Mouse (Mus musculus): ENCODE results near the gene Mesp1.

Gene Mesp1

GRCm38 (mm10) chr7:79793688-79794087, at the start of gene Mesp1:
Mesp1 (minus strand) TSS chr7:79793788.
- no peak for DNase-seq

- DNase-seq: peak; percentile 81 to 82
Measured at GRCm38 (mm10) chr7:79842163-79842562, 48.6 kb upstream of the Mesp1 start.

- peak; percentile 78 to 87 for DNase-seq
Measured at GRCm38 (mm10) chr7:79837247-79837646, 43.7 kb upstream of the Mesp1 start.

GRCm38 (mm10) chr7:79835196-79835595, 41.6 kb upstream of the Mesp1 start:
- no peak for DNase-seq

- no peak for DNase-seq
Measured at GRCm38 (mm10) chr7:79832980-79833379, 39.4 kb upstream of the Mesp1 start.

- DNase-seq: peak in 1 of 2 experiments; percentile 30
Measured at GRCm38 (mm10) chr7:79831585-79831984, 38.0 kb upstream of the Mesp1 start.

GRCm38 (mm10) chr7:79831145-79831544, 37.6 kb upstream of the Mesp1 start:
- DNase-seq: no peak

GRCm38 (mm10) chr7:79828341-79828740, 34.8 kb upstream of the Mesp1 start:
- DNase-seq: peak; percentile 75 to 77

GRCm38 (mm10) chr7:79822092-79822695, 28.6 kb upstream of the Mesp1 start:
- DNase-seq: no peak

GRCm38 (mm10) chr7:79819996-79820395, 26.4 kb upstream of the Mesp1 start:
- no peak for DNase-seq

- DNase-seq: no peak
Measured at GRCm38 (mm10) chr7:79819515-79819914, 25.9 kb upstream of the Mesp1 start.

- no peak for DNase-seq
Measured at GRCm38 (mm10) chr7:79818321-79818720, 24.7 kb upstream of the Mesp1 start.

GRCm38 (mm10) chr7:79813409-79813808, 19.8 kb upstream of the Mesp1 start:
- no peak for DNase-seq

- peak; percentile 54 to 69 for DNase-seq
Measured at GRCm38 (mm10) chr7:79810611-79811506, 17.3 kb upstream of the Mesp1 start, which contains the start of gene Mesp2. Mesp2 (plus strand) TSS chr7:79810727.

- DNase-seq: no peak
Measured at GRCm38 (mm10) chr7:79808561-79808960, 15.0 kb upstream of the Mesp1 start.

GRCm38 (mm10) chr7:79803887-79804286, 10.3 kb upstream of the Mesp1 start:
- peak in 1 of 2 experiments; percentile 37 for DNase-seq

- no peak for DNase-seq
Measured at GRCm38 (mm10) chr7:79802037-79802436, 8.4 kb upstream of the Mesp1 start.

GRCm38 (mm10) chr7:79801391-79801790, 7.8 kb upstream of the Mesp1 start:
- no peak for DNase-seq

- DNase-seq: no peak
Measured at GRCm38 (mm10) chr7:79800336-79800735, 6.7 kb upstream of the Mesp1 start.

GRCm38 (mm10) chr7:79799506-79799905, 5.9 kb upstream of the Mesp1 start:
- no peak for DNase-seq

- peak; percentile 53 to 88 for DNase-seq
Measured at GRCm38 (mm10) chr7:79799048-79799447, 5.5 kb upstream of the Mesp1 start.

- no peak for DNase-seq
Measured at GRCm38 (mm10) chr7:79798606-79799005, 5.0 kb upstream of the Mesp1 start.

GRCm38 (mm10) chr7:79792635-79793421, 760 bp downstream of the Mesp1 start:
- peak in 1 of 2 experiments; percentile 28 for DNase-seq

Measured in kidney, adult 8-10 months (tissue).